Mouse (Mus musculus): ENCODE results near the gene Dapp1.
"Not testable (repeated sequence)": the region's sequence is repeated elsewhere in the genome, so short reads cannot be mapped to it uniquely, and the experiment has no call there.

Gene Dapp1

DNA sequence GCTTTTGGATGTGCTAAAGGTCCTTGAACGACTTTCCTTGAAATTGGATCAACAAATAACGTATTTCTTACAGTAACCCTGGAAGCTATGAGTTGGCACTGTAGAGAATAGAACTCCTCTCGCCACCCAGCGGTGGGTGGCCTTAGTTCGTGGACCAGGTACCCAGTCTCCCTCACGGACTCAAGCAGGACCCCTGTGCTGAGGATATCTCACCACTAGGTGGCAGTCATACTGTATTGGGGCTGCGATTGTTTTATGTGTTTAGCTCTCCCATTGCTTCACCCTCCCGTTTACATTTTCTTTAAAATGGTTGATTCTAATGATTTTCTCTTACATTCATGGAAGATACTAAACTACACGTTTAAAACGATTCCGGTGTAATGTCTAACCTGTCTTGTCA lies 9.8 kb upstream of the Dapp1 start:
- peak; percentile 95 for DNase-seq (ENCODE audit: low read depth, low spot score)

DNA sequence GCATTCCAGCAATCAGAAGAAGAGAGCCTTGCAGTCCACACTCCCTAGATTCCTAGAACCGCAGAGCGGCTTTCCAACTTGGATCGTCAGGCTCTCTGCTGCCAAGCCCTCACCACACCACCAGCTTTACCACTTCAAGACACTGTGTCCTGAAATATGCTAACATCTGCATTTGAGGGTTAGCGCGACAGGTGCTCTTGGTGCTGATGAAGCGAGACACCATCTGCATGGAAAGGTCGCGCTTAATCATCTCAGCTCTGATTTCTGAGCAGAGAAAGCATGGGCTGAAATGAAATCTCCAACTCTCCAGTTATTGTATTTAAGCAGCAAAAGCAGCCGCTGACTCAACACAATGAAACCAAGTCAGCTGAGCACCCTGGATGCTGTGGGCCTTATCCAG lies 8.1 kb upstream of the Dapp1 start:
- DNase-seq (ENCODE audit: low read depth, low spot score): no peak

DNA sequence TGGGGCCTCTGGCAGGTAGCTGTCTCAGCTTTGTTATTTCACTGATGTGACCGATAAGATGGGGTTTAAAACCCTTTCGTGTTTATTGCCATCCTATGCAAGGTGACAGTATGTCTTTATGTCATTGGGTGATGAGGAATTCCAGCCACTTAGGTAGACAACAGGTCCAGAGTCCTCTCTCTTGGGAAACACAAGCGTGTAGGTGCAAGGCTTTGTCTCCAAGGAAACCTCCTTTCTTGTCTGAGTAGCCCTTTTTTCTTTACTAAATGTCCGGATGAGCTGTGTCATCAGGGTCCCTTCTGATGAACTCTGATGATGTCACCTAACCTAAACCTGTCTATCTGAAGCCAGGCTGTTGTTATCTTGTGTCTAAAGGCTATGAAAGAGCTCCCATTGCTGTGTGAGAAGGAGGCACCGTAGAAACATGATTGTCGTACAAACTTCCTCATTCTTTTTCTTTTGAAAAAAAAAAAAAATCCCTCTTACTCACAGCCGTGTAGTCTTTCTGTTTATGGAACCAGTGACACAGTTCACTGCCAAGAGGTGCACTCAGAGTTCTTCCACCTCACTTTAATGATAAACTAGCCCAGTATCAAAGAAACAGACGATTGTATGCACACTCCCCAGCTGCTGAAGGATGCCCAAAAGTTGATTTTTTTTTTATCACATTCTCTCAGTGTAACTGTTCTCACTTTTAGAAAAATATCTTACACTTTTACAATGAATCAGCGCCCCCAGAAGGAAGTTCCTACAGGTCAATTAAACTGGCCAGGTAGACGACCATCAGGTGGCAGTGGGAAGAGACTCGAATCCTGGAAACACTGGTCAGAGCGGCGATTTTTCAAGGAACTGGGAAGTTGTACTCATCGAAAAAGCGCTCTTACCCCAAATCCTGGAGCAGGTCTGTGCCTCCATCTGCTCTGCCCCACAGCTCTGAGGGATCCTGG lies 637 bp downstream of the Dapp1 start:
- no peak for DNase-seq (ENCODE audit: low read depth, low spot score)

DNA sequence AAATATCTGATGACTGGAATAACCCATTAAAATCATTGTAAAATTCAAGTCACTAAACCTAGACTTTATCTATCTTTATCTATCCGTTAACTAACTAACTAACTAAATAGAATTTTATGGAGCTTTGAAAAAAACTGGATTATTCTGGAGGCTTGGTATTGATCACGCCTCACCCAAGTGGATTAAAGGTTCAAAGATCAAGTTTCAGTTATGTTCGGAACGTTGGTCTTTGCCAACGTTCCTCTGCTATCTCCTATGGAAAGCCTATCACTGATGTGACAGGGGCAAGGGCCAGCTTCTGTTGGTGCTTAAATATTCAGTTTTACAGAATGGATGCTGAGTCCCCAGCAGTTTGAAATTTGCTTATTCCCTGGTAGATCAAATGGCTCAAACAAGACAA lies 3.1 kb downstream of the Dapp1 start:
- DNase-seq (ENCODE audit: low read depth, low spot score): no peak

GRCm38 (mm10) chr3:137977629-137978041 lies 3.7 kb downstream of the Dapp1 start:
- no peak for DNase-seq (ENCODE audit: low read depth, low spot score)

GRCm38 (mm10) chr3:137976943-137977628 lies 4.3 kb downstream of the Dapp1 start:
- DNase-seq (ENCODE audit: low read depth, low spot score): peak; percentile 94

GRCm38 (mm10) chr3:137975856-137976423 lies 5.4 kb downstream of the Dapp1 start:
- peak; percentile 72 for DNase-seq (ENCODE audit: low read depth, low spot score)

GRCm38 (mm10) chr3:137975435-137975834 lies 5.9 kb downstream of the Dapp1 start:
- no peak for DNase-seq (ENCODE audit: low read depth, low spot score)

GRCm38 (mm10) chr3:137974306-137974705 lies 7.0 kb downstream of the Dapp1 start:
- no peak for DNase-seq (ENCODE audit: low read depth, low spot score)

GRCm38 (mm10) chr3:137972989-137973388 lies 8.4 kb downstream of the Dapp1 start:
- no peak for DNase-seq (ENCODE audit: low read depth, low spot score)

GRCm38 (mm10) chr3:137972224-137972623 lies 9.1 kb downstream of the Dapp1 start:
- DNase-seq (ENCODE audit: low read depth, low spot score): no peak

DNA sequence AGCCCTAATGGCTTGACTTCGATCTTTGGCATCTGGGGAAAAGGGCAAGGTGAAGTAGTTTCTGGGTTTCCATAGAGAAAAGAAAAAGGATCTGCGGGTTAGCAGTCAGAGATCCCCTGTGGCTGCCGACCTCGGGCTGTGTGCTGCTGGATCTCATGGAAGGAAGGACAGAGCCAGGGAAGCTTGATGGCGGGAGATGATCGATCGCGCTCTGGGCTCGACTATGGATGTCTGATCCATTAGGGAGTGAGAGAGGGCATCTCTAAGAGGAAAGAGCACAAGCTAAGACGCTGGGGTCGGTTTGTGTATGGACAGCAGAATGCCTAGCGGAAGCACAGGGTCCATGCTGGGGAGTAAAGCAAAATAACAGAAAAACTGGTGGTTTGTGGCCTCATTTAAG lies 11.4 kb downstream of the Dapp1 start:
- DNase-seq (ENCODE audit: low read depth, low spot score): peak; percentile 86

- no peak for DNase-seq (ENCODE audit: low read depth, low spot score)
Measured at GRCm38 (mm10) chr3:137968820-137969486, 12.4 kb downstream of the Dapp1 start.

GRCm38 (mm10) chr3:137968105-137968819 lies 13.1 kb downstream of the Dapp1 start:
- no peak for DNase-seq (ENCODE audit: low read depth, low spot score)

DNA sequence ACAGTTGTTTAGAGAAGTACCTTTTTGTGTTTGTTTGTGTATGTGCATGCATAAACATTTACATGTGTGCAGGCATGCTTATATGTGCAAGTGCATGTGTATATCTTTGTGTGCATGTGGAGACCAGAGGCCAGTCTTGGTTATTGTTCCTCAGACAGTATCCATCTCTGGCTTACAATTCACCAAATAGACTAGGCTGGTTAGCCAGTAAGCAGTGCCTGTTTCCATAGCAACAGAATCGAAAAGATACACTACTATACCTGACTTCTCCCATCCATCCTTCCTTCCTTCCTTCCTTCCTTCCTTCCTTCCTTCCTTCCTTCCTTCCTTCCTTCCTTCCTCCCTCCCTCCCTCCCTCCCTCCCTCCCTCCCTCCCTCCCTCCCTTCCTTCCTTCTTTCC lies 17.3 kb downstream of the Dapp1 start:
- not testable (repeated sequence) for DNase-seq (ENCODE audit: low read depth, low spot score)

DNA sequence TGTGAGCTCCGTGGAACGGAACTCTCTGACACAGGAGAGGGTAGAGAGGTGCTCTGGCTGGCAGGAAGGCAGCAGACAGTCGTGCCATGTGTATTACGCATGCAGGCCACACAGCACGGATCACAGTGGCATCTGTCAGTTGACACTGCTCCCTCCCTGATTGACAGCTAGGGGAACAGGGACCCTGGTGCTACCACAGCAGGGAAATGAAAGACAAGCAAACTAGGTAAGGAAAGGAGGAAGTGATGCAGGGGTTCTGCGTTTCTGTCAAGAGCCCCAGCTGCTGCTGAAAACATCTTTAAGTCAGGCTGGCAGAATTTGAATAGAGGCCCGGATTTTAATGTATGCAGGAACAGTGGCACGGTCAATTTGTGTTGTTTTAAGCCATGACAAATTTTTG lies 17.8 kb downstream of the Dapp1 start:
- no peak for DNase-seq (ENCODE audit: low read depth, low spot score)

DNA sequence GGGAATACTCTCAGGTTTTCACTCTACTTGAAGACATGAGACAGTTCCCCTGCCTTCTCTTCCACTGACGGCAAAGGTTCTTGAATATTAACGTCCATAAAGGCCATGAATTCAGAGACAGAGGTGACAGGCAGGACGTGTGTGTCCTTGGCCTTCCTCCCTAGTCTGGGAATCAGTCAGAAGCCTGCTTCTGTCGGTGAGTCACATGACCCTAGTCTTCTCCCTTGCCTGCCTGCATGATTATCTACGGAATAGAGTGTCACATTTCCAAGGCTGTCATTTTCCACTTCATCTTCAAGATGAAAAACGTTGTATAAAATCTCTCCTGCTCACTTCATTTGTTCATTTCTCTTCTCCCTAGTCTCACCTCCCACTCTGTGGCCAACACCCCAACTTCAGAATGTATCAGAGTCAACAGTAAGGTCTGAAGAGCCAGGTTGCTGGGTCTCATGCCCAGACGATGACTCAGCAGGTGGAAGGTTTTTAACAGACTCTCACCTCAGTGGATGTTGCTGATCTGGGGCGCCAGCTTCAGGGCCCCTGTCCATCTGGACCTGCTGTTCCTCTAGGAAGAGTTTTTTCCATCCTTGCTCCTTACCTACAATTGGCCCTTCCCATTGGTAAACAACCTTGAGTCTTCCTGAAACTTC lies 19.5 kb downstream of the Dapp1 start:
- no peak for DNase-seq (ENCODE audit: low read depth, low spot score)

- no peak for DNase-seq (ENCODE audit: low read depth, low spot score)
Measured at GRCm38 (mm10) chr3:137959456-137959855, 21.9 kb downstream of the Dapp1 start.

GRCm38 (mm10) chr3:137958352-137958751 lies 23.0 kb downstream of the Dapp1 start:
- no peak for DNase-seq (ENCODE audit: low read depth, low spot score)

DNA sequence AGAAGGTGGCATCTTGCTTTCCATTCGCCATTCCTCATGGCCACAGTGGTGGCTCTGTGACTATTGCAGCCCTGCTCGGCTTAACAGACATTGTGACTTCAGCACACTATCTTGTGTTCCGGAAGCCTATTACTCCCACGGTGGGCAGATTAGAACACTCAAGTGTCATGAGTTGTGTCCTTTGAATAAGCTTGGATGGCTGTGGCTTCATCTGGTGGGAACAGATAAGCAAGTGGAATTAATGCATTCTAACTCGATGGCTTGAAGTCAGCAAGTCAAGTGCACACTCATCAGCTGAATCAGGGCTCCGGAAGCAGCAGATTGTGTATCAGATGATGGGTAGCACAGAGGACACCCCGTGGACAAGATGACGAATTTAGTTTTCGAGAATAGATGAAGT lies 23.5 kb downstream of the Dapp1 start:
- no peak for DNase-seq (ENCODE audit: low read depth, low spot score)
